Mouse (Mus musculus): ENCODE data around the gene Ceacam20. TPM values are rescaled to one million over a fixed set of nuclear protein-coding genes. Genes with fewer than 3 reads are reported as not detected.
A peak's percentile ranks its signal among the peaks of the same experiment; 100 is the strongest.

Ceacam20 gene
- polyA plus RNA-seq, 1 experiment, result not detected

- Histone ChIP-seq H3K27ac (ENCODE audit: insufficient read depth, low read length) (no peak overlapping the region), H3K4me3 (ENCODE audit: insufficient read depth, low read length) (no peak overlapping the region)
- TF ChIP-seq CTCF (IDR thresholded peaks at IDR 0.05; ENCODE audit: borderline replicate concordance, insufficient read depth, low read length), result no peak
- TF ChIP-seq POLR2A (IDR thresholded peaks at IDR 0.05; ENCODE audit: low read depth, low read length), result no peak
These were observed 32.9 kb upstream of the Ceacam20 start for GRCm38 (mm10) chr7:19932133-19932876.

GRCm38 (mm10) chr7:19932877-19933809, 32.1 kb upstream of the Ceacam20 start:
- TF ChIP-seq POLR2A (IDR thresholded peaks at IDR 0.05; ENCODE audit: low read depth, low read length) (no peak), CTCF (IDR thresholded peaks at IDR 0.05; ENCODE audit: borderline replicate concordance, insufficient read depth, low read length) (no peak)
- H3K4me3 ChIP-seq (ENCODE audit: insufficient read depth, low read length), result no peak overlapping the region
- H3K4me1 ChIP-seq (ENCODE audit: control insufficient read depth, insufficient read depth, low read length), result peaks cover 12% of the 10 kb centered on the region
- peak overlapping the region; percentile 71 for H3K27ac ChIP-seq (ENCODE audit: insufficient read depth, low read length)

More at GRCm38 (mm10) chr7:19932133-19932876, 32.9 kb upstream of the Ceacam20 start:
- H3K4me1 ChIP-seq (ENCODE audit: control insufficient read depth, insufficient read depth, low read length), result peaks cover 12% of the 10 kb centered on the region

GRCm38 (mm10) chr7:19935171-19935751, 30.0 kb upstream of the Ceacam20 start:
- Histone ChIP-seq H3K4me3 (ENCODE audit: insufficient read depth, low read length) (no peak overlapping the region), H3K4me1 (ENCODE audit: control insufficient read depth, insufficient read depth, low read length) (peaks cover 9% of the 10 kb centered on the region; the same call in 1 of the 2 replicates), H3K27ac (ENCODE audit: insufficient read depth, low read length) (peak overlapping the region; percentile 2; the same call in 1 of the 2 replicates)
- TF ChIP-seq POLR2A (IDR thresholded peaks at IDR 0.05; ENCODE audit: low read depth, low read length), result no peak
- TF ChIP-seq CTCF (IDR thresholded peaks at IDR 0.05; ENCODE audit: borderline replicate concordance, insufficient read depth, low read length), result no peak

- no peak overlapping the region for H3K27ac ChIP-seq (ENCODE audit: insufficient read depth, low read length)
- TF ChIP-seq CTCF (IDR thresholded peaks at IDR 0.05; ENCODE audit: borderline replicate concordance, insufficient read depth, low read length), result no peak
- no peak for TF ChIP-seq POLR2A (IDR thresholded peaks at IDR 0.05; ENCODE audit: low read depth, low read length)
- no peak overlapping the region for H3K4me3 ChIP-seq (ENCODE audit: insufficient read depth, low read length)
- H3K4me1 ChIP-seq (ENCODE audit: control insufficient read depth, insufficient read depth, low read length), result peaks cover 9% of the 10 kb centered on the region; the same call in 1 of the 2 replicates
These were observed 29.3 kb upstream of the Ceacam20 start for GRCm38 (mm10) chr7:19935961-19936360.

- Histone ChIP-seq H3K4me3 (ENCODE audit: insufficient read depth, low read length) (no peak overlapping the region), H3K4me1 (ENCODE audit: control insufficient read depth, insufficient read depth, low read length) (peaks cover 6% of the 10 kb centered on the region; the same call in 1 of the 2 replicates), H3K27ac (ENCODE audit: insufficient read depth, low read length) (no peak overlapping the region)
- TF ChIP-seq CTCF (IDR thresholded peaks at IDR 0.05; ENCODE audit: borderline replicate concordance, insufficient read depth, low read length) (no peak), POLR2A (IDR thresholded peaks at IDR 0.05; ENCODE audit: low read depth, low read length) (no peak)
These were observed 27.9 kb upstream of the Ceacam20 start for GRCm38 (mm10) chr7:19937229-19937821.

- TF ChIP-seq CTCF (IDR thresholded peaks at IDR 0.05; ENCODE audit: borderline replicate concordance, insufficient read depth, low read length) (no peak), POLR2A (IDR thresholded peaks at IDR 0.05; ENCODE audit: low read depth, low read length) (no peak; the same call in 1 of the 2 replicates)
- Histone ChIP-seq H3K4me3 (ENCODE audit: insufficient read depth, low read length) (no peak overlapping the region), H3K4me1 (ENCODE audit: control insufficient read depth, insufficient read depth, low read length) (no peaks in the 10 kb centered on the region; the same call in 1 of the 2 replicates), H3K27ac (ENCODE audit: insufficient read depth, low read length) (peak overlapping the region; percentile 19; the same call in 1 of the 2 replicates)
These were observed 25.5 kb upstream of the Ceacam20 start for GRCm38 (mm10) chr7:19939555-19940235.

GRCm38 (mm10) chr7:19940256-19940655, 25.0 kb upstream of the Ceacam20 start:
- peak overlapping the region; percentile 1; the same call in 1 of the 2 replicates for H3K27ac ChIP-seq (ENCODE audit: insufficient read depth, low read length)
- no peak overlapping the region for H3K4me3 ChIP-seq (ENCODE audit: insufficient read depth, low read length)
- TF ChIP-seq POLR2A (IDR thresholded peaks at IDR 0.05; ENCODE audit: low read depth, low read length) (no peak), CTCF (IDR thresholded peaks at IDR 0.05; ENCODE audit: borderline replicate concordance, insufficient read depth, low read length) (no peak)
- no peaks in the 10 kb centered on the region; the same call in 1 of the 2 replicates for H3K4me1 ChIP-seq (ENCODE audit: control insufficient read depth, insufficient read depth, low read length)

GRCm38 (mm10) chr7:19944709-19945108, 20.5 kb upstream of the Ceacam20 start:
- Histone ChIP-seq H3K4me1 (ENCODE audit: control insufficient read depth, insufficient read depth, low read length) (no peaks in the 10 kb centered on the region), H3K4me3 (ENCODE audit: insufficient read depth, low read length) (no peak overlapping the region), H3K27ac (ENCODE audit: insufficient read depth, low read length) (no peak overlapping the region)
- TF ChIP-seq POLR2A (IDR thresholded peaks at IDR 0.05; ENCODE audit: low read depth, low read length), result no peak
- no peak for TF ChIP-seq CTCF (IDR thresholded peaks at IDR 0.05; ENCODE audit: borderline replicate concordance, insufficient read depth, low read length)

Data from embryonic fibroblast, embryonic 13.5 days (primary cell).